Mouse (Mus musculus): Measurements from ENCODE around the gene Slc36a2.

GRCm38 (mm10) chr11:55134407-55134806 is 50.5 kb downstream of the Slc36a2 start:
- TF ChIP-seq CTCF (IDR thresholded peaks at IDR 0.05; ENCODE audit: low read depth, low read length) (no peak), POLR2A (IDR thresholded peaks at IDR 0.05; ENCODE audit: borderline replicate concordance, low read depth, low read length) (no peak)

All from bone marrow macrophage, adult 2 months (primary cell).